Mouse (Mus musculus) adrenal gland, postnatal 14 days (tissue): Measurements from ENCODE around the gene Syvn1. TPM values are rescaled to one million over a fixed set of nuclear protein-coding genes. Genes with fewer than 3 reads are reported as not detected.
A peak's percentile ranks its signal among the peaks of the same experiment; 100 is the strongest.
"Not testable (repeated sequence)": the region's sequence is repeated elsewhere in the genome, so short reads cannot be mapped to it uniquely, and the experiment has no call there.

Source experiments
- DNase-seq: peaks from one replicate; pipeline ENCODE4 v3.0.0; 2021; ENCODE audit warnings: mixed read lengths
- total RNA-seq: library from RNA; stranded (reverse); gene quantifications from 2 replicates; pipeline ENCODE4 v1.2.3, GENCODE M21; 2021

Gene Syvn1
- total RNA-seq, 1 experiment from 2014 or later, result 53.2 TPM

- DNase-seq, result no peak
These were observed 6.4 kb upstream of the Syvn1 start for GRCm38 (mm10) chr19:6040002-6040401.

GRCm38 (mm10) chr19:6042293-6042692 lies 4.1 kb upstream of the Syvn1 start:
- DNase-seq, result no peak

DNA sequence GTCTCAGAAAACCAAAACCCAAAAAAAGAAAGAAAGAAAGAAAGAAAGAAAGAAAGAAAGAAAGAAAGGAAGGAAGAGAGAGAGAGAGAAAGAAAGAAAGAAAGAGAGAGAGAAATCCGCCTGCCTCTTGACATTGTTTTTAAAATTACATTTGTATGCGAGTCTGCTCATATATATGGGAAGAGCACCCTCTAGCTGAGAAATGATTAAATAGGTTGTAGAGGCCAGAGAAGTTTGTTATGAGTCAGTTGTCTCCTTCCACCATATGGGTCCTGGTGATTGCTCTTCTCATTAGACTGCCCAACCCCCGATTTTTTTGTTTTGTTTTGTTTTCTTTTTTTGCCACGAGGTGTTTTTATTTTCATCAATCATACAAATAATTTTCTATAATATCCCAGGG lies 2.3 kb upstream of the Syvn1 start:
- DNase-seq, result not testable (repeated sequence)

GRCm38 (mm10) chr19:6045366-6046293 lies 746 bp upstream of the Syvn1 start:
- no peak for DNase-seq

DNA sequence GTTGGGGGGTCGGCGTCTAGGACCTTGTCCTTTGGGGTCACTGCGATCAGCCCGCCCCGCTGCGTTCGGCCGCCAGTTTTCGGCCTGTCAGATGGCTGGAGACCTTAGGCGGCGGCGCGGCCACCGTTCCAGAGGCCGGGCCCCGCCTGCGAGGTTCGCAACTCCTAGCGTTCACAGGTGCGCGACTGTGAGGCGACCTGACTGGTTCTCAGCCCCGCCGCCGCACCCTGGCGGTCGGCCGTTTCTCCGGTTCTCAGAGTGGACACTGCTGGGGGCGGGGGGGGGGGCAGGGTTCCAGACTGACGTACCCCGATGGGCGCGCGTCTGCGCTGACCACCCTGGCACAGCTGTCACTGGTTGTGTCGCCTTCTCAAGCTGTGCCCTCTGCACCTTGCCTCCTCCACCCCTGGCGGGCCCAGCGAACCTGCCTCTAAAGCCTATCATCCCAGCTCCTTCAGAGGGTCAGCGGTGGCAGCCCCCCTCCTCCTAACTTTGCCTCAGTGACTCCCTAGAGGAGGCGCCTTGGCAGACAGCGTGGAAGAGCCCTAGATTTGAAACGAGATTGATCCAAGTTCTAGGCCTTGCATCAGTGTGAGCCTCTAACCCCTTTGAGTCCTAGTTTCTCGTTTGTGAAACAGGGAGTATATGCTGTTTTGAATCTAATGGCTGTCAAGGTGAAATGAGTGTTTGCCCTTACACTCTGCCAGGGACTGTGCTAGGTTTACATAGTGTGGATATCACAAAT lies 950 bp downstream of the Syvn1 start:
- peak; percentile 48 for DNase-seq

- no peak for DNase-seq
These were observed 1.5 kb downstream of the Syvn1 start for GRCm38 (mm10) chr19:6047899-6048166.

DNA sequence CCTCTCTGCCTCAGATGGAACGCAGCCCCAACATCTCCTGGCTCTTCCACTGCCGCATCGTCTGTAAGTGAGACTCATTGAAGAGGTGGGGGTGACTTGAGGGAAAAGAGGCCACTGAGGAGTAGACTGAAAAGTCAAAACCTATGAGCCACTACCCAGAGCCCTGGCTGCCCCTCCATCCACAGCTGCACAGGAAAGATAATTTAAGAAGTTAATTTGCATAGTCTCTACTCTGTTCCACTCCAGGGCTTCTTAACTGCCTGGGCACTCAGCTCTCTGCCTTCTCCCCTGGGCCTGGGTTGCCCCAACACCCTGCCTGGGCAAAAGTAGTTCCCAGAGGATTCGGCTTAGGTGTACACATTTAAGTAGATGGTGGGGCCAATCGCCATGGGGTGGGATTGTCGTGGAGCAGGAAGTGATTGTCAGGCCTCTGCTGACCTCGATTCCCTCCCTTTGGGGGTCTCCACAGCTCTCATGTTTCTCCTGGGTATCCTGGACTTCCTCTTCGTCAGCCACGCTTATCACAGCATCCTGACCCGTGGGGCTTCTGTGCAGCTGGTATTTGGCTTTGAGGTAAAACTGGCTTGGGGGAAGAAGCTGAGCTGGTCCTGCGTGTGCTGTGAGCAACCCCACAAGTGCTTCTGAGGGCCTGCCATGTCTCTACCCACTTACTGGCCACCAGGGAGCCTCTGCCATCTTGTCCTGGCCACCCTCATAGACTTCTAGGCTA lies 2.5 kb downstream of the Syvn1 start:
- no peak for DNase-seq

GRCm38 (mm10) chr19:6052516-6052915 lies 6.1 kb downstream of the Syvn1 start:
- DNase-seq, result peak; percentile 58

DNA sequence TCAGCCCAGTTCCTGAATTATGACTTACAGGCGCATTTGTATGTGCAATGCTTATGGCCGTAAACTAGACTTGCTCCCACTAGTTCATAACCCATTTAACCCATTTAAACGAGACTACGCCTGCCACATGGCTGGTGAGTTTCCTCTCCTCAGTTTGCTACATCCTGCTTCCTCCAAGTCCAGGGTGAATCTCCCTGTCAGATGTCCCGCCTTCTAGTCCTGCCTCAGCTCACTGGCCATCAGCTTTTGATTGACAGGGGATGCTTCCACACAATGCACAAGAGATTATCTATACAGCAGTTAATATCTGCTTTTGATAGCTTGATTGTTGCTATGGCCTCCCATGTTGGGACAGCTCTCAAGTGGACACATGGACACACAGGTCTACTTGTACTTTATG lies 7.9 kb downstream of the Syvn1 start:
- DNase-seq, result no peak

GRCm38 (mm10) chr19:6056696-6057095 lies 10.3 kb downstream of the Syvn1 start:
- peak; percentile 9 for DNase-seq

DNA sequence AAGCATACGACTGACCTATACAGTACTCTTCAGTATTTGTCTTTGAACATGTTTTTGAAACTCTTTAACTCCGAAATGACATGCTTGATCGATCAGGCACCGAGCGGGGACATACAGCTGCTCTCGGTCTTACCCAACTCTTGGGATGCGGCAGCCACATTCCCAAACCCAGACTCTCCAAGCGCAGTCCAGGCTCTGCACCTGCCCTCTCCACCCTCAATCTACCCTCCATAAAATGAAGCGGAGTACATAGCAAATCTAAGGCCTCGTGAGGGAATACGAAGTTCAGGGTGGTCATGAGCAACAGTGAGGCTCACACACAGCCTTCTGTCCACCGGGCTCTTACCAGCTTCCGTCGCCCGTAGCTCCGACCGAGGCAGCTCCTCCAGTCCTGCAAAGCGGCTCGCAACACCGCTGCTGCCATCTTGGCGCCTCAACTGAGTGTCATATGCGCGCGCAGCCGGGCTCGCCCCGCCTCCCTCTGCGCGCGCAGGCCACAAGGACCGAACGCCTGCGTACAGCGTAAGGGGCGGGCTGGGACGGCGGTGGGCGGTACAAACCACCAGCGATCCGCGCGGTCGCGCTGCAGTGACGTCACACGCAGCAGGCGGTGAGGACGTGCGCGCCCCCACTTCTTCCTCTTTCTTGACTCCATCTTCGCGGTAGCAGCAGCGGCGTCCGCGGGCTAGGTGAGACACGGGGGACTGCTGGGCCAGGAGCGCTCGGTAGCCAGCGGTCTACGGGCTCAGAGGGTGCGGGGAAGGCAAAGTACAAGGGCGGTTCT lies 11.1 kb downstream of the Syvn1 start, which contains the start of the genes Mrpl49 and Fau:
Mrpl49 (minus strand) TSS at position 473 of the 784 bp plus-strand sequence.
Fau (plus strand) TSS at position 532 of the 784 bp plus-strand sequence.
- DNase-seq, result peak; percentile 99

GRCm38 (mm10) chr19:6058513-6058912 lies 12.1 kb downstream of the Syvn1 start:
- DNase-seq, result peak; percentile 18

DNA sequence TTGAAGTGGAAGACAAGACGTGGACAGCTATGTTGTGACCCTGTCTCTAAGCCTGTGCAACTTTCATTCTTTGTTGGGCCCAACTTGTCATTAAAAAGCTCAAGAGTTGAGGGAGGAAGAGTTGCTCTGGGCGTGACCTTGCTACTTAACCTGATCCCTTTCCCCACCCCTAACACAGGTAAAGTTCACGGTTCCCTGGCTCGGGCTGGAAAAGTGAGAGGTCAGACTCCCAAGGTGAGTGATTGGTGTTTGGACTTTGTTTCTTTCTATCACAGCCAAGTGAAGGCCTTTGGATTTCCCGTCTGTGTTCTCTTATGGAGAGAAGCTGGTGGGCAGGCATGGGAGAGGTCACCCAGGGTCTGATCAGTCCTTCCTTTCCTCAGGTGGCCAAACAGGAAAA lies 12.6 kb downstream of the Syvn1 start:
- peak; percentile 4 for DNase-seq

- peak; percentile 96 for DNase-seq
These were observed 14.7 kb downstream of the Syvn1 start, which contains the start of gene Znhit2 for GRCm38 (mm10) chr19:6061021-6061533. Znhit2 (plus strand) TSS chr19:6061192.

DNA sequence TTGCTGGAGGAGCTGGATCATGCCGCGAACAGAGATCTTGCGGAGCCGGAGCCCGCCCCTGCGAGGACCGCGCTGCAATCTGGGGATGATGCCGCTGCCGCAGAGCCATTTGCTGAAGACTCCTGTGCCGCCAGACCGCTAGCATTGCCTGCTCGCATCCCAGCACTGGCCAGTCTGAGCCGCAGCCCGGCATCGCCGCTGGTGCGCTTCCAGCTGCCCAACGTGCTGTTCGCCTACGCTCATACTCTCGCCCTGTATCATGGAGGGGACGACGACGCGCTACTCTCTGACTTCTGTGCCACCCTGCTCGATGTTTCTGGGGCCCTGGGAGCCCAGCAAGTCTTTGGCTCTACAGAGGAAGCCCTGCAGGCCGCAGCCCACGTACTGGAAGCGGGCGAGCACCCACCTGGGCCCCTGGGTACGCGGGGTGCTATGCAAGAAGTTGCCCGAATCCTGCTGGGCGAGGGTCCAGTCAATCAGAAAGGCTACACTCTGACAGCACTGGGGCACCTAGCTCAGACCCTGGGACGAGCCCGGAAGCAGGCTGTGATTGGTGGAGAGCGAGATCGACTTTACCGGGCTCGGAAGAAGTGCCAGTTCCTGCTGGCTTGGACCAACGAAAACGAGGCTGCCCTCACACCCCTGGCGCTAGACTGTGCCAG lies 15.4 kb downstream of the Syvn1 start:
- peak; percentile 79 for DNase-seq

GRCm38 (mm10) chr19:6062418-6062817 lies 16.0 kb downstream of the Syvn1 start:
- DNase-seq, result no peak

DNA sequence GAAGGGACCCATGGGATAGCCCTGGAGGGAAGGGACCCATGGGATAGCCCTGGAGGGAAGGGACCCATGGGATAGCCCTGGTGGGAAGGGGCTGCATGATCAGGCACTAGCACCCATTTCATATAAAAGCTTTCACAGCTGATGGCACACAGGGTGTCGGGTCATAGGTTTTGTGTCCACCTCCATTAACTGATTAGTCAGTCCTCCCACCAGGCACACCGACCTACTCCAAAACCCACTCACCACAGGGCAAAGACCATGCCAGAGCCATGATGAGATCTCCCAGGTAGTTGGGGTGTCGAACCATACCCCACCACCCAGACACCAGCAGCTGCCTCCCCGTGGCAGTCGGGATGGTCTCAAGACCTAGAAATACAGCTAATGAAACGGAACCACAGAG lies 16.7 kb downstream of the Syvn1 start:
- no peak for DNase-seq

DNA sequence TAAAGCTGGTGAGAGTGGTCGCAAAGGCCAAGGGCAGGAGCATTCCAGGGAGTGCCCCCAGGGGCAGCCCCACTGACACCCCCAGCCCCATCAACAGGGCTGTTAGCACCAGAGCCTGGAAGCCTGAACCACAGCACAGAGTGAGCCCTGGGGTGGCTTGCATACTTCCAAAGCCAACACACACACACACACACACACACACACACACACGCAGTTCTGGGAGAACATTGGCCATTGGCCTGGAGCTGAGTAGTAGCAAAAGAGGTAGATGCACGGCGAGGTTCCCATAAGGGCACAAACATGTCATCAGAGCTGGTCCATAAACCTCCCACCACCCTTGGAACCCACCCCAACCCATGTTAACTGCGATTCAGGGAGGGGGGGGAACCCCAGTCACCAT lies 20.2 kb downstream of the Syvn1 start:
- DNase-seq, result no peak

GRCm38 (mm10) chr19:6067011-6067723 lies 20.8 kb downstream of the Syvn1 start:
- peak; percentile 92 for DNase-seq

GRCm38 (mm10) chr19:6067724-6068415 lies 21.5 kb downstream of the Syvn1 start, which contains the start of gene Tm7sf2:
Tm7sf2 (minus strand) TSS chr19:6068373.
- DNase-seq, result peak; percentile 97
